In genomic region chr6:29445354-29445753, GRCm38 (mm10) we compare ENCODE assay signal across 34 mouse cellular contexts. TPM values are rescaled to one million over a fixed set of nuclear protein-coding genes. Genes with fewer than 3 reads are reported as not detected.
DNase-seq lines count a peak whose midpoint lies in the region; ATAC-seq and TF ChIP-seq lines count a peak whose summit lies in the region.
"Had no signal": no experiment of that assay in that cellular context is flagged by ENCODE, and none has a peak within 500 bp of the region (broad histone marks: within the 10 kb centered on the region; RNA-seq: fewer than 3 reads in every experiment).

No protein-coding gene starts in this region.

- 61% methylated on average over 7 of the region's 7 CpGs for WGBS in lung, postnatal 0 days
- WGBS in forebrain, embryonic 11.5 days, result 93% methylated on average over 7 of the region's 7 CpGs

- peak; percentile 77 for ATAC-seq in lung, postnatal 0 days
- no peak for ATAC-seq in forebrain, embryonic 11.5 days (replicated peaks; ENCODE audit: low FRiP score)
- ATAC-seq: forebrain, embryonic 15.5 days; intestine, postnatal 0 days; Patski had no signal

- peak; percentile 47 for DNase-seq in gastrocnemius, adult 2 months
- no peak for DNase-seq in gastrocnemius, postnatal 25 days
- DNase-seq in lung, adult 18-20 months, result peak; percentile 44 to 62
- peak; percentile 68 for DNase-seq in lung, postnatal 0 days (ENCODE audit: low spot score)
- DNase-seq in lung, postnatal 4 days, result peak; percentile 40 to 46
- DNase-seq in right cerebral cortex, postnatal 4 days, result no peak
- DNase-seq in adrenal gland, adult 8-10 months, result no peak
- no peak for DNase-seq in forebrain, embryonic 11.5 days (ENCODE audit: low spot score)
- DNase-seq: cerebellum, adult 11-12 months; cerebellum, adult 9-11 months had no signal

- no peak overlapping the region for H3K4me2 ChIP-seq in lung, postnatal 0 days (replicated peaks; ENCODE audit: low read depth, low read length)
- H3K4me2 ChIP-seq in forebrain, embryonic 11.5 days (ENCODE audit: low read depth, low read length, severe bottlenecking), result no peak overlapping the region
- H3K4me2 ChIP-seq: embryonic facial prominence, embryonic 12.5 days; forebrain, embryonic 15.5 days; hindbrain, embryonic 14.5 days; kidney, embryonic 15.5 days; limb, embryonic 13.5 days; liver, embryonic 11.5 days; midbrain, embryonic 11.5 days; neural tube, embryonic 12.5 days had no signal

- TF ChIP-seq EP300 in lung, postnatal 0 days (IDR thresholded peaks at IDR 0.05), result no peak

- intact Hi-C loops in gastrocnemius, adult 2 months (cut with DNase I), result no loop called here

- H3K4me1 ChIP-seq in lung, postnatal 0 days (ENCODE audit: insufficient read depth, low read depth, low read length), result no peaks in the 10 kb centered on the region
- H3K4me1 ChIP-seq in forebrain, embryonic 11.5 days (replicated peaks; ENCODE audit: control insufficient read depth, insufficient read depth, low read length), result no peaks in the 10 kb centered on the region
- H3K4me1 ChIP-seq: embryonic facial prominence, embryonic 12.5 days; forebrain, embryonic 15.5 days; kidney, embryonic 15.5 days; limb, embryonic 13.5 days; neural tube, embryonic 12.5 days had no signal

- no peak for TF ChIP-seq CTCF in gastrocnemius, adult 2 months (IDR thresholded peaks at IDR 0.05)
- TF ChIP-seq CTCF in lung, postnatal 0 days (IDR thresholded peaks at IDR 0.05), result no peak

- no peak overlapping the region for H3K27ac ChIP-seq in gastrocnemius, adult 2 months
- H3K27ac ChIP-seq in lung, postnatal 0 days (ENCODE audit: low read length), result no peak overlapping the region
- H3K27ac ChIP-seq in forebrain, embryonic 11.5 days (ENCODE audit: low read depth, low read length), result no peak overlapping the region
- H3K27ac ChIP-seq: embryonic facial prominence, embryonic 12.5 days; forebrain, embryonic 15.5 days; hindbrain, embryonic 14.5 days; kidney, embryonic 15.5 days; limb, embryonic 13.5 days; neural tube, embryonic 12.5 days had no signal

- no peak overlapping the region for H3K9ac ChIP-seq in lung, postnatal 0 days (replicated peaks; ENCODE audit: low read depth)
- H3K9ac ChIP-seq in forebrain, embryonic 11.5 days (ENCODE audit: low read length), result no peak overlapping the region
- H3K9ac ChIP-seq: embryonic facial prominence, embryonic 12.5 days; forebrain, embryonic 15.5 days; hindbrain, embryonic 14.5 days; kidney, embryonic 15.5 days; limb, embryonic 13.5 days; neural tube, embryonic 12.5 days had no signal

- H3K27me3 ChIP-seq in lung, postnatal 0 days (replicated peaks; ENCODE audit: insufficient read depth, low read length), result no peaks in the 10 kb centered on the region
- H3K27me3 ChIP-seq in forebrain, embryonic 11.5 days (ENCODE audit: control insufficient read depth, insufficient read depth, low read length), result no peaks in the 10 kb centered on the region
- H3K27me3 ChIP-seq: CH12.LX; embryonic facial prominence, embryonic 12.5 days; forebrain, embryonic 15.5 days; kidney, embryonic 15.5 days; limb, embryonic 13.5 days; neural tube, embryonic 12.5 days; Patski had no signal

- H3K4me3 ChIP-seq in gastrocnemius, adult 2 months, result no peak overlapping the region
- no peak overlapping the region for H3K4me3 ChIP-seq in lung, postnatal 0 days (ENCODE audit: low read depth, low read length)
- H3K4me3 ChIP-seq in forebrain, embryonic 11.5 days (ENCODE audit: low read depth, low read length), result no peak overlapping the region
- H3K4me3 ChIP-seq: embryonic facial prominence, embryonic 12.5 days; forebrain, embryonic 15.5 days; kidney, embryonic 15.5 days; limb, embryonic 13.5 days; myocyte; neural tube, embryonic 12.5 days had no signal

- H3K36me3 ChIP-seq in lung, postnatal 0 days (ENCODE audit: insufficient read depth, low read length), result no peaks in the 10 kb centered on the region
- H3K36me3 ChIP-seq in forebrain, embryonic 11.5 days (ENCODE audit: control insufficient read depth, insufficient read depth, low read length), result no peaks in the 10 kb centered on the region
- H3K36me3 ChIP-seq: forebrain, embryonic 15.5 days had no signal

- no peaks in the 10 kb centered on the region for H3K9me3 ChIP-seq in lung, postnatal 0 days (ENCODE audit: low read length)
- H3K9me3 ChIP-seq in forebrain, embryonic 11.5 days (ENCODE audit: control insufficient read depth, low read length), result no peaks in the 10 kb centered on the region
- H3K9me3 ChIP-seq: embryonic facial prominence, embryonic 12.5 days; forebrain, embryonic 15.5 days; kidney, embryonic 15.5 days; limb, embryonic 13.5 days; neural tube, embryonic 12.5 days had no signal

RNA-seq across cellular contexts. Expression of gene Flnc, which starts 12.3 kb away (rescaled TPM):
- 100 to 1,000 TPM; 285 to 430 TPM for total RNA-seq in gastrocnemius, adult 2 months (2021)
- 100 to 1,000 TPM; 420 to 954 TPM for total RNA-seq in gastrocnemius, postnatal 25 days (2021)
- 1.2 and 1.5 TPM in 2 replicates for polyA plus RNA-seq in lung, postnatal 0 days (2015; fragmentation: Nextera tagmentation; extraction: Ambion mirVana)
- total RNA-seq in adrenal gland, adult 8-10 months (2022), result 1 to 10 TPM; 2.9 to 8.6 (median 5.2) TPM
- 2.4 and 2.6 TPM in 2 replicates for polyA plus RNA-seq in forebrain, embryonic 11.5 days (2014; fragmentation: Nextera tagmentation; extraction: Ambion mirVana)
- total RNA-seq: hematopoietic stem cell, adult 5-6 weeks; megakaryocyte, adult 5-6 weeks had no signal

RNA-seq across cellular contexts. Expression of gene Atp6v1f, which starts 22.2 kb away (rescaled TPM):
- 100 to 1,000 TPM; 110 to 112 TPM for total RNA-seq in gastrocnemius, adult 2 months (2021)
- 100 to 1,000 TPM in 1 of 2 experiments, 10 to 100 TPM in 1; 90.2 to 102 TPM for total RNA-seq in gastrocnemius, postnatal 25 days (2021)
- 264 and 293 TPM in 2 replicates for polyA plus RNA-seq in lung, postnatal 0 days (2015; fragmentation: Nextera tagmentation; extraction: Ambion mirVana)
- total RNA-seq in adrenal gland, adult 8-10 months (2022), result 100 to 1,000 TPM; 218 to 251 (median 230) TPM
- polyA plus RNA-seq in forebrain, embryonic 11.5 days (2014; fragmentation: Nextera tagmentation; extraction: Ambion mirVana), result 164 and 190 TPM in 2 replicates

RNA-seq across cellular contexts. Expression of gene Atp6v1fnb, which starts 25.9 kb away (rescaled TPM):
- not detected for total RNA-seq in gastrocnemius, adult 2 months (2021)
- total RNA-seq in gastrocnemius, postnatal 25 days (2021), result not detected
- not detected in 2 replicates for polyA plus RNA-seq in lung, postnatal 0 days (2015; fragmentation: Nextera tagmentation; extraction: Ambion mirVana)
- 1 to 10 TPM in 1 of 4 experiments, under 1 TPM in 2, not detected in 1; 0.38 to 1.5 (median 0.91) TPM for total RNA-seq in adrenal gland, adult 8-10 months (2022)
- polyA plus RNA-seq in forebrain, embryonic 11.5 days (2014; fragmentation: Nextera tagmentation; extraction: Ambion mirVana), result 0.29 TPM in 1 of 2 replicates, not detected in the other
- total RNA-seq: adrenal gland, postnatal 25 days; CH12.LX; gastrocnemius, postnatal 4 days; heart, adult 8-10 months; layer of hippocampus, postnatal 10 days; midbrain, postnatal 0 days had no signal
- polyA plus RNA-seq: C2C12; forebrain, embryonic 15.5 days; frontal cortex, adult 2 months; heart, embryonic 16.5 days; hindbrain, embryonic 14.5 days; intestine, postnatal 0 days; kidney, embryonic 15.5 days; limb, embryonic 13.5 days; myocyte; Patski; stomach, embryonic 14.5 days had no signal

RNA-seq across cellular contexts. Expression of gene Ccdc136, which starts 49.2 kb away (rescaled TPM):
- total RNA-seq in gastrocnemius, adult 2 months (2021), result 10 to 100 TPM in 1 of 2 experiments, 1 to 10 TPM in 1; 9.6 to 10.5 TPM
- total RNA-seq in gastrocnemius, postnatal 25 days (2021), result 10 to 100 TPM in 1 of 2 experiments, 1 to 10 TPM in 1; 8.0 to 14.1 TPM
- 3.0 and 4.6 TPM in 2 replicates for polyA plus RNA-seq in lung, postnatal 0 days (2015; fragmentation: Nextera tagmentation; extraction: Ambion mirVana)
- 10 to 100 TPM in 1 of 4 experiments, 1 to 10 TPM in 3; 4.4 to 13.1 (median 5.7) TPM for total RNA-seq in adrenal gland, adult 8-10 months (2022)
- 25.7 and 26.7 TPM in 2 replicates for polyA plus RNA-seq in forebrain, embryonic 11.5 days (2014; fragmentation: Nextera tagmentation; extraction: Ambion mirVana)

RNA-seq across cellular contexts. Expression of gene Opn1sw, which starts 57.1 kb away (rescaled TPM):
- total RNA-seq in gastrocnemius, adult 2 months (2021), result under 1 TPM; 0.17 to 0.18 TPM
- under 1 TPM; 0.13 to 0.32 TPM for total RNA-seq in gastrocnemius, postnatal 25 days (2021)
- 0.30 and 0.56 TPM in 2 replicates for polyA plus RNA-seq in lung, postnatal 0 days (2015; fragmentation: Nextera tagmentation; extraction: Ambion mirVana)
- not detected for total RNA-seq in adrenal gland, adult 8-10 months (2022)
- 0.31 and 0.43 TPM in 2 replicates for polyA plus RNA-seq in forebrain, embryonic 11.5 days (2014; fragmentation: Nextera tagmentation; extraction: Ambion mirVana)
- total RNA-seq: CH12.LX; hematopoietic stem cell, adult 5-6 weeks; layer of hippocampus, adult 18-20 months; megakaryocyte, adult 5-6 weeks had no signal

Comparison
In these comparisons a context has a peak if more than half of its experiments do, and no peak if none do; other contexts are left out.
1. DNase-seq: peak in gastrocnemius, adult 2 months (single experiment), lung, adult 18-20 months (2 of 2), lung, postnatal 0 days (single experiment) and lung, postnatal 4 days (2 of 2); none in gastrocnemius, postnatal 25 days (single experiment), right cerebral cortex, postnatal 4 days (single experiment), adrenal gland, adult 8-10 months (single experiment) and forebrain, embryonic 11.5 days (single experiment).
2. RNA of gene Flnc, which starts 12.3 kb away (total RNA-seq): 420 to 954 TPM in gastrocnemius, postnatal 25 days and 285 to 430 TPM in gastrocnemius, adult 2 months; 2.9 to 8.6 TPM in adrenal gland, adult 8-10 months; every median in the first group is over 10 times any median in the second.